Comparison of ENCODE assay signal across 40 mouse cellular contexts in genomic region chr3:98868219-98868618, GRCm38 (mm10). TPM values are rescaled to one million over a fixed set of nuclear protein-coding genes. Genes with fewer than 3 reads are reported as not detected.
"Had no signal": no experiment of that assay in that cellular context is flagged by ENCODE, and none has a peak within 500 bp of the region (broad histone marks: within the 10 kb centered on the region; RNA-seq: fewer than 3 reads in every experiment).

No protein-coding gene starts in this region.

- H3K4me1 ChIP-seq: embryonic facial prominence, embryonic 10.5 days; embryonic facial prominence, embryonic 12.5 days; embryonic facial prominence, embryonic 13.5 days; embryonic facial prominence, embryonic 15.5 days; forebrain, embryonic 10.5 days; forebrain, embryonic 12.5 days; forebrain, embryonic 13.5 days; forebrain, embryonic 15.5 days had no signal

- H3K9me3 ChIP-seq: embryonic facial prominence, embryonic 10.5 days; embryonic facial prominence, embryonic 12.5 days; embryonic facial prominence, embryonic 13.5 days; embryonic facial prominence, embryonic 15.5 days; forebrain, embryonic 10.5 days; forebrain, embryonic 12.5 days; forebrain, embryonic 13.5 days; forebrain, embryonic 15.5 days had no signal

- H3K4me2 ChIP-seq: embryonic facial prominence, embryonic 12.5 days; embryonic facial prominence, embryonic 13.5 days; embryonic facial prominence, embryonic 15.5 days; forebrain, embryonic 12.5 days; forebrain, embryonic 13.5 days; forebrain, embryonic 15.5 days had no signal

- DNase-seq: cerebellum, adult 2 months; cerebellum, adult 8-10 months; cerebellum, adult 9-10 months; cerebellum, adult 9-11 months; cerebellum, postnatal 10 days; cerebellum, postnatal 14 days; cerebellum, postnatal 25 days; cerebellum, postnatal 36 days; embryo, embryonic 11 days; forebrain, postnatal 0 days; gastrocnemius, adult 2 months; gastrocnemius, postnatal 10 days; gastrocnemius, postnatal 14 days; gastrocnemius, postnatal 25 days; gastrocnemius, postnatal 36 days; heart, adult 11 months; heart, adult 18-20 months; heart, adult 2 months had no signal

- ATAC-seq: forebrain, embryonic 13.5 days; forebrain, embryonic 14.5 days; forebrain, embryonic 15.5 days; forebrain, embryonic 16.5 days; forebrain, postnatal 0 days had no signal

- H3K36me3 ChIP-seq: embryonic facial prominence, embryonic 10.5 days; embryonic facial prominence, embryonic 12.5 days; embryonic facial prominence, embryonic 13.5 days; embryonic facial prominence, embryonic 15.5 days; forebrain, embryonic 10.5 days; forebrain, embryonic 12.5 days; forebrain, embryonic 15.5 days had no signal

- H3K9ac ChIP-seq: embryonic facial prominence, embryonic 12.5 days; embryonic facial prominence, embryonic 13.5 days; embryonic facial prominence, embryonic 15.5 days; forebrain, embryonic 12.5 days; forebrain, embryonic 13.5 days; forebrain, embryonic 15.5 days; forebrain, postnatal 0 days had no signal

- H3K27ac ChIP-seq: embryonic facial prominence, embryonic 10.5 days; embryonic facial prominence, embryonic 12.5 days; embryonic facial prominence, embryonic 13.5 days; embryonic facial prominence, embryonic 15.5 days; forebrain, embryonic 10.5 days; forebrain, embryonic 12.5 days; forebrain, embryonic 13.5 days; forebrain, embryonic 15.5 days; gastrocnemius, adult 2 months; heart, adult 2 months had no signal

- H3K4me3 ChIP-seq: embryonic facial prominence, embryonic 10.5 days; embryonic facial prominence, embryonic 12.5 days; embryonic facial prominence, embryonic 13.5 days; embryonic facial prominence, embryonic 15.5 days; erythroblast, embryonic 14.5 days; forebrain, embryonic 10.5 days; forebrain, embryonic 12.5 days; forebrain, embryonic 13.5 days; forebrain, embryonic 15.5 days; gastrocnemius, adult 2 months; heart, adult 2 months had no signal

- H3K27me3 ChIP-seq: embryonic facial prominence, embryonic 12.5 days; embryonic facial prominence, embryonic 13.5 days; embryonic facial prominence, embryonic 15.5 days; forebrain, embryonic 12.5 days; forebrain, embryonic 13.5 days; forebrain, embryonic 15.5 days had no signal

RNA-seq across cellular contexts. Expression of gene Hsd3b1, which starts 8.6 kb away (rescaled TPM):
- total RNA-seq: common myeloid progenitor, adult 5-6 weeks; forebrain, postnatal 0 days; gastrocnemius, adult 2 months; gastrocnemius, postnatal 10 days; gastrocnemius, postnatal 14 days; gastrocnemius, postnatal 25 days; gastrocnemius, postnatal 36 days; granulocyte monocyte progenitor cell, adult 5-6 weeks; heart, adult 18-20 months; heart, adult 2 months had no signal
- polyA plus RNA-seq: cerebellum, adult 2 months; cortical plate, adult 2 months; embryonic facial prominence, embryonic 13.5 days; embryonic facial prominence, embryonic 14.5 days; embryonic facial prominence, embryonic 15.5 days; forebrain, embryonic 13.5 days; forebrain, embryonic 14.5 days; forebrain, embryonic 15.5 days; forebrain, embryonic 16.5 days; forebrain, postnatal 0 days; frontal cortex, adult 2 months; gonadal fat pad, adult 2 months had no signal

RNA-seq across cellular contexts. Expression of gene Hao2, which starts 24.8 kb away (rescaled TPM):
- total RNA-seq: common myeloid progenitor, adult 5-6 weeks; forebrain, postnatal 0 days; gastrocnemius, adult 2 months; gastrocnemius, adult 8-10 months; gastrocnemius, postnatal 10 days; gastrocnemius, postnatal 14 days; gastrocnemius, postnatal 25 days; gastrocnemius, postnatal 36 days; granulocyte monocyte progenitor cell, adult 5-6 weeks; heart, adult 18-20 months; heart, adult 2 months had no signal
- polyA plus RNA-seq: cerebellum, adult 2 months; cortical plate, adult 2 months; embryonic facial prominence, embryonic 10.5 days; embryonic facial prominence, embryonic 11.5 days; embryonic facial prominence, embryonic 13.5 days; embryonic facial prominence, embryonic 14.5 days; embryonic facial prominence, embryonic 15.5 days; erythroblast, embryonic 14.5 days; forebrain, embryonic 10.5 days; forebrain, embryonic 11.5 days; forebrain, embryonic 14.5 days; forebrain, embryonic 15.5 days; forebrain, embryonic 16.5 days; forebrain, postnatal 0 days; frontal cortex, adult 2 months; heart, adult 2 months had no signal

RNA-seq across cellular contexts. Expression of gene Hsd3b6, which starts 54.0 kb away (rescaled TPM):
- total RNA-seq: common myeloid progenitor, adult 5-6 weeks; forebrain, postnatal 0 days; gastrocnemius, adult 18-20 months; gastrocnemius, adult 2 months; gastrocnemius, adult 8-10 months; gastrocnemius, postnatal 10 days; gastrocnemius, postnatal 14 days; gastrocnemius, postnatal 25 days; gastrocnemius, postnatal 36 days; gastrocnemius, postnatal 4 days; granulocyte monocyte progenitor cell, adult 5-6 weeks; heart, adult 18-20 months; heart, adult 2 months had no signal
- polyA plus RNA-seq: cerebellum, adult 2 months; cortical plate, adult 2 months; frontal cortex, adult 2 months; gonadal fat pad, adult 2 months; heart, adult 2 months had no signal
